Mouse (Mus musculus) WW6 (cell line): Measurements from ENCODE around the gene Dock6.
A peak's percentile ranks its signal among the peaks of the same experiment; 100 is the strongest.
"Not testable (repeated sequence)": the region's sequence is repeated elsewhere in the genome, so short reads cannot be mapped to it uniquely, and the experiment has no call there.

Source experiments
- DNase-seq: peaks from one replicate; pipeline ENCODE4 v3.0.0-alpha.2; 2013; ENCODE audit warnings: low read depth, low spot score

Dock6 gene

GRCm38 (mm10) chr9:21811170-21811569 is 41.3 kb downstream of the Dock6 start:
- no peak for DNase-seq

GRCm38 (mm10) chr9:21808561-21808960 is 43.9 kb downstream of the Dock6 start:
- DNase-seq, result no peak

- no peak for DNase-seq
Observed at GRCm38 (mm10) chr9:21806976-21807375, 45.5 kb downstream of the Dock6 start.

- no peak for DNase-seq
Observed at GRCm38 (mm10) chr9:21806363-21806762, 46.1 kb downstream of the Dock6 start.

GRCm38 (mm10) chr9:21803986-21804644 is 48.3 kb downstream of the Dock6 start:
- no peak for DNase-seq

- DNase-seq, result no peak
Observed at GRCm38 (mm10) chr9:21801591-21801990, 50.8 kb downstream of the Dock6 start.

GRCm38 (mm10) chr9:21801121-21801520 is 51.3 kb downstream of the Dock6 start:
- no peak for DNase-seq

- no peak for DNase-seq
Observed at GRCm38 (mm10) chr9:21799010-21799350, 53.5 kb downstream of the Dock6 start.

- peak; percentile 47 for DNase-seq
Observed at GRCm38 (mm10) chr9:21798345-21799009, 54.0 kb downstream of the Dock6 start, which contains the start of gene Kank2. Kank2 (minus strand) TSS chr9:21798744.

GRCm38 (mm10) chr9:21797921-21798344 is 54.5 kb downstream of the Dock6 start:
- DNase-seq, result peak; percentile 42

- DNase-seq, result no peak
Observed at GRCm38 (mm10) chr9:21796919-21797318, 55.5 kb downstream of the Dock6 start.

GRCm38 (mm10) chr9:21796259-21796658 is 56.2 kb downstream of the Dock6 start:
- no peak for DNase-seq

GRCm38 (mm10) chr9:21795579-21795978 is 56.9 kb downstream of the Dock6 start:
- DNase-seq, result no peak

- DNase-seq, result no peak
Observed at GRCm38 (mm10) chr9:21794925-21795324, 57.5 kb downstream of the Dock6 start.

GRCm38 (mm10) chr9:21794344-21794834 is 58.0 kb downstream of the Dock6 start:
- no peak for DNase-seq

GRCm38 (mm10) chr9:21793507-21793906 is 58.9 kb downstream of the Dock6 start:
- not testable (repeated sequence) for DNase-seq

GRCm38 (mm10) chr9:21792644-21793043 is 59.8 kb downstream of the Dock6 start:
- DNase-seq, result no peak

- no peak for DNase-seq
Observed at GRCm38 (mm10) chr9:21791861-21792260, 60.6 kb downstream of the Dock6 start.

GRCm38 (mm10) chr9:21788234-21788633 is 64.2 kb downstream of the Dock6 start:
- no peak for DNase-seq

GRCm38 (mm10) chr9:21787654-21788053 is 64.8 kb downstream of the Dock6 start:
- no peak for DNase-seq

GRCm38 (mm10) chr9:21786906-21787305 is 65.5 kb downstream of the Dock6 start:
- DNase-seq, result no peak

- not testable (repeated sequence) for DNase-seq
Observed at GRCm38 (mm10) chr9:21786309-21786708, 66.1 kb downstream of the Dock6 start.
